Mouse (Mus musculus): ENCODE measurements around the gene Gm20075.
"Not testable (repeated sequence)": the region's sequence is repeated elsewhere in the genome, so short reads cannot be mapped to it uniquely, and the experiment has no call there.

The Gm20075 gene

DNA sequence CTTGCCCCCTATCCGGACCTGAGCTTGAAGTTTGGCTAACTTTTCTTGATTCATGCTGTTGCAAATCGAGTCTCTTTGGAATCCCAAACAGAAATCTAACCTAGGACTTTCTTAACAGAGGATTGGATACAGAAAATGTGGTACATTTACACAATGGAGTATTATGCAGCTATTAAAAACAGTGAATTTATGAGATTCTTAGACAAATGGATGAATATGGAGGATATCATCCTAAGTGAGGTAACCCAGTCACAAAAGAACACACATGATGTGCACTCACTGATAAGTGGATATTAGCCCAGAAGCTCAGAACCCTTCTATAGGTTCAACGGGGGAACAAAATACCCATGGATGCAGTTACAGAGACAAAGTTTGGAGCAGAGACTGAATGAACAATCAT lies at the start of gene Gm20075:
TSS of gene Gm20075 (minus strand) at position 101 of the 400 bp plus-strand sequence.
- DNase-seq (ENCODE audit: low read depth, low spot score) = not testable (repeated sequence)

- DNase-seq (ENCODE audit: low read depth, low spot score) = no peak
These were observed 47.9 kb upstream of the Gm20075 start for GRCm38 (mm10) chr13:96129081-96129480.

- DNase-seq (ENCODE audit: low read depth, low spot score) = no peak
These were observed 45.5 kb upstream of the Gm20075 start for GRCm38 (mm10) chr13:96126669-96127068.

GRCm38 (mm10) chr13:96125011-96125410 lies 43.8 kb upstream of the Gm20075 start:
- DNase-seq (ENCODE audit: low read depth, low spot score) = no peak

DNA sequence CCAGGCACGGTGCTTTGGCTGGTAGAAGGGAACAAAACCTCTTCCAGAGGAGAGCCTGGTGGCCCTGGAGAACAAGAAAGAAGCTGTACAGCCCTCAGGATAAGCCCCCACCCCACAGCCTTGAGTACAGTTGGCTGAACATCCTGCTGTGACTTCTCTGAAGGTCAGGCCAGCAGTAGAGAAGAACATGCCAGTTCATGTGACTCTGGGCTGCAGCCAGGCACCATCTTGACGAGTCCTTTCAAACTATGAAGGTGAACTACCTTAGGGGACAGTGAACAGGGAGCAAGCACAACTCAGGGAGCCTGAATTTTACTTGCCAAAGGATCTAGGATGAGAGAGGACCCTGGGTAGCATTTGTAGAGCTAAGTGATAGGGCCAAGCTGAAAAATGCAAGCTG lies 31.5 kb upstream of the Gm20075 start:
- DNase-seq (ENCODE audit: low read depth, low spot score) = no peak

DNA sequence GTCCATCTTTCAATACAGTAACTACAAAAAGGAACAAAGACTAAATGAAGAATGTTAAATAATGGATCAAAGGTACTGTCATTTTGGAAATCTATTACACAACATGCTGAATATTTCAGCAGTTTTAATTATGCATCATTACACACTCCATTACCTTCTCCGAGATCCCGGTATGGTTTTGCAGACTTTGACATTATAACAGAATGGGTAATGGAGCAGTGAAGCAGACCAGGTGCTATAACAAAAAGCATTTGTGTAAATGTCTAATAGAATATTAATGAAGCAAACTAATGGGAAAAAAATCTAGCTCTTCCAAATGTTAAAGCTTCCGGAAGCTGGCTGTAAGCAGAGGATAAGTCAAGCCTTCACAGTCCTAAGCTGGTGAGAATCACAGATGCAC lies 29.6 kb upstream of the Gm20075 start:
- no peak for DNase-seq (ENCODE audit: low read depth, low spot score)

DNA sequence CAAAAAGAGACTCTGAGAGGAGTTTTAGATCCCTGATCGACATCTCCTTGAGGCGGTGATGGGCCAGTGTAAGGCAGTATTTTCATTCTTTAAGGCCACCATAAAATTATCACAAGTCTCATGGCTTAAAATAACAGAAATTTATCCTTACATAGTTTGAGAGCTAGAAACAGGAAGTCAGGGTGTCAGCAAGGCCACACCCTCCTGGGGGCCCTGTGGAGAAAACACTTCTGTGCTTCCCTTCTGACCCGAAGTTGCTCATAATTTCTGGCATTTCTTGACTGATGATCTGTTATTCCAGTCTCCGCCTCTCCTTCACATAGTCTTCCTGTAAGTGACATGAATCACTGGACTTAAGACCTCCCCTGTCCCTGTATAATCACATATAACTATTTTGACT lies 25.2 kb upstream of the Gm20075 start:
- no peak for DNase-seq (ENCODE audit: low read depth, low spot score)

GRCm38 (mm10) chr13:96090929-96091328 lies 9.8 kb upstream of the Gm20075 start:
- DNase-seq (ENCODE audit: low read depth, low spot score) = no peak

DNA sequence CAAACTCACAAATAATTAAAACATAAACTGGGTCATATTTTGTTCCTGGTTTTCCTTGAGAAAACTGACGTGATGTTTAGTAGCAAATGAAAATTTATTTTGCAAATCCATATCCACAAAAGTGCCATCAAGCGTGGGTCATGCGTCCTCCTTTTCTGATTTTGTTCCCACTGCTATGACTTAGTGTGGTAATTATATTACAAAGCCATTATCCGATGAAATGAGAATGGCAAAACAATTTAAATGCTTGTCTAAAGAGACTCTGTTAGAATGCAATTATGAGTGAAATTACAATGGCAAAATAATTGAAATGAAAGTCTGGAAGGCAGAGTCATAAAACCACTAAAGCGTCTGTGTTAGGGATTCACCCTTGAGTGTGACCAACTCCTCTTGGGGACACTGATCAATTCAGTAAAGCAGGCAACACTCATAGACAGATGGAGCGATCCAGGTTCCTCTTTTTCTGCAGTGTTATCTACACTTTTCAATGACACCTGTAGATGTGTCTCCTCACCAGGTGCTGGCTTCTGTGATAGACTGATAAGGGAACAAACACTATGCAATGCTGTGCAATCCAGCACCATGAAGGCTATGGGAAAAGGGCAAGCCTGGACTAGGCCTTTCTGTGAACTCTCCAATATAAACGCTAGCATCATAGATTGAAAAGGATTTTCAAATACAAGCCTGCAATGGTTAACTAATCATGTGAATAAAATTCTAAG lies 4.6 kb upstream of the Gm20075 start:
- no peak for DNase-seq (ENCODE audit: low read depth, low spot score)

- DNase-seq (ENCODE audit: low read depth, low spot score) = not testable (repeated sequence)
These were observed 578 bp upstream of the Gm20075 start, which contains the start of gene Gm17190 for GRCm38 (mm10) chr13:96081754-96082153. Gene Gm17190 (plus strand): TSS chr13:96082054.

DNA sequence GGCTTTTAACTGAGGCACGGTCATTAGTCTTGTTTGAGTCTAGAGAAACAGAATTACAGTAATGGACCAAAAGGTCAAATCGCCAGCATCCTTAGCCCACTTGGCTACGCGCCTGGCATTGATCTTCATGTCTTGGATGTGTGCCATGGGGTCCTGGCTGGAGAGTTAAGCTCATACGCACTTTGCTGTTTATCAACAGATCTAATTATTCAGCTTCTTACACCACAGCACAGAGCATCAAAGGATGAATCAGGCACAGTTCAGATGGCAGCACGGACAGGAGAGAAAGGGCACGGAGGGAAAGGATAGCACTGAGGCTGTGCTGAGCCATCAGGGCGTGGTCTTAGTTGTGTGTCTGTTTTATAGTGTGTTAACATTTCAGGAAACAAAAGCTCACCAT lies 7.6 kb downstream of the Gm20075 start:
- no peak for DNase-seq (ENCODE audit: low read depth, low spot score)

DNA sequence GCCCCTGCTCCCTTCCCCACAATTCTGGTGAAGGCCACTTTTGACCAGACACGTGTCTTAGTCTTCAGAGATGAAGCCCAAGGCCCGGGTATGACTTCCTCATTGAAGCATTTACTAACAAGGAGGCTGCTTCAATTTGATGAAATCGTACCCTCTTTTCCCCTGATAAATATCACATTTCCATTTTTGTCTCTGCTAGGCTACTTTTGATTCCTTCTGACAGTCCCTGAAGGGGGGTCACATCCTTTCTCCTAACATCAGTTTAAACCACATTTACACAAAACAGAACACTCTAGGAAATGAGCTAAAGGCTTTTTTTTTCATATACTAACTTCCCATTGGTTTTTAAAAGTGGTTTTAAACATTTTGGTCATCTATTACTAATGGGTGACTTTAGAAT lies 28.4 kb downstream of the Gm20075 start:
- DNase-seq (ENCODE audit: low read depth, low spot score) = no peak

DNA sequence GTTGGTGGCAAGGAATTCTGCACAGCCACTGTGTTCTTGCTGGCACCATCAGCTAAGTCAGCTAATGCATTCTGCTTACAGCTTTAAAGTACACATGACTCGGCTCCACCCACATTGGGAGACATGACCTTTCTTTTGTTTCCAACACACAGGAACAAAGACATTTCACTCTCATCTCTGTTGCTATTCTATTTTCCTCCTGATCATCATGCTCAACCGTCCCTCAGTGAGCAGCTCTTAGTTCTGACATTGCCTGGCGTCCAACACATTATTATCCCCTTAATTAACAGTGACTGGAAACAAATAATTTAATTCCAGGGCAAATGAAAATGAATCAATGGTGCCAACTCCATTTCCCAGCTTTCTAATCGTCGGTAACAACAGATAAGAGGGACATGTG lies 35.8 kb downstream of the Gm20075 start:
- DNase-seq (ENCODE audit: low read depth, low spot score) = no peak

DNA sequence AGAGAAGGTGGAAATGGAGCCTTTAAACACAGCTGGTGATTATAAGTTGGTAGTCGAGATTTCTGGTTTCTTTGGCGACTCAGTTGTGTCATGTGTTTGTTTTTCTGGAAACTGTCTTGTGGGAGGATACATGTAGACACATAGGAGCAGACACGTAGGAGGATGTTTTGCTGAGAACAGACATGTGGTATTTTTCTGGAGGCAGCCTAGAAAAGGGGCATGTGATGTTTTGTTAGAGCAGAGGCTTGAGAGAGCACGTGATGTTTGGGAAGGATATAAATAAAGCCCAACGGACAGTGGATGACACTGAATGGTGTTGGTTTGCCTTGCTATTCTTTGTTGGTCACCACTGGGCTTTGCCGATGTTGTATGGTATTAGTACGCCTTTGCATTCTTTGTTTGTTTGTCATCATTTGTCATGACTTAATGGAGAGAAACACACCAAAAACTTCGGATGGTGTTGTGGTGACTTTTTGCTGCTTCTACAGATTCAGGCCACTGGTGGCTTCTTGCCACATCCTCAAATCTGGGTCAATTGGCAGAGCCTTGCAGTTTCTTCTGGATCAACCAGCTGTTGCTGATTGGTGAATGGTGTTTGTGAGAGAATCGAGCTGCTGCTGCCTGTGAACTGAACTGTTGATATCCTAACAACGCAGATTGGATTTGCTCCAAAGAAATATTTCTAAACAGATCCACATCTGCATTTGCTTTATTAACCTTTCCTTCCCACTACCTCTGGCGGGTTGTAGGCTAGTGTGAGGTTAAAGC lies 40.7 kb downstream of the Gm20075 start:
- DNase-seq (ENCODE audit: low read depth, low spot score) = no peak

- no peak for DNase-seq (ENCODE audit: low read depth, low spot score)
These were observed 41.6 kb downstream of the Gm20075 start for GRCm38 (mm10) chr13:96039536-96039935.

- DNase-seq (ENCODE audit: low read depth, low spot score) = no peak
These were observed 50.6 kb downstream of the Gm20075 start for GRCm38 (mm10) chr13:96030368-96031223.
